Mouse (Mus musculus) G1E-ER4 (cell line): ENCODE measurements around the gene Vmn1r8. TPM values are rescaled to one million over a fixed set of nuclear protein-coding genes. Genes with fewer than 3 reads are reported as not detected.
"Not testable (repeated sequence)": the region's sequence is repeated elsewhere in the genome, so short reads cannot be mapped to it uniquely, and the experiment has no call there.

ENCODE experiments used
- GATA1 ChIP-seq: IDR thresholded peaks from one replicate; pipeline ENCODE4 v1.8.0; 2012; ENCODE audit warnings: low read length, inconsistent platforms
- polyA plus RNA-seq: library from polyadenylated mRNA; stranded (reverse); fragments of >175 nt; gene quantifications from 2 replicates; pipeline ENCODE4 v1.2.3, GENCODE M21; 2012

Vmn1r8 gene
- not detected in 2 replicates for polyA plus RNA-seq

DNA sequence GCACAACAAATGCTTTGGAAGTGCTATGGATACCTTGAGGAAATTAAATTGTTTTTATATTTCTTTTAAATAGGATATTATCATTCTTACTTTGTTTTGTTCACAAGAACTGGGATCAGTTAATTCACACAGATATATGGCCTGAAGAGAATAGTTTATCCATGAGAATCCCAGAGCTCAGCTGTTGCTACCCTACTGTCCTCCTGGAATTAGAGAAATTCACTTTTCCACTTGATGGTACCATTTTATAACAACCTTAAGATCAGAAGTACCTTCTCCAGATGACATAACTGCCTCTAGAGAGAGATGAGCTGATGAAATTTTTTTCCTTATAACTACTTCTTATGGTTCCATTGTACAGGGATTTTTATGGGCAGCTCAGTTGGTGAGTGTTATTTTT is at the start of gene Vmn1r8:
TSS of gene Vmn1r8 (plus strand) at position 301 of the 400 bp plus-strand sequence.
- TF ChIP-seq GATA1 = no peak

DNA sequence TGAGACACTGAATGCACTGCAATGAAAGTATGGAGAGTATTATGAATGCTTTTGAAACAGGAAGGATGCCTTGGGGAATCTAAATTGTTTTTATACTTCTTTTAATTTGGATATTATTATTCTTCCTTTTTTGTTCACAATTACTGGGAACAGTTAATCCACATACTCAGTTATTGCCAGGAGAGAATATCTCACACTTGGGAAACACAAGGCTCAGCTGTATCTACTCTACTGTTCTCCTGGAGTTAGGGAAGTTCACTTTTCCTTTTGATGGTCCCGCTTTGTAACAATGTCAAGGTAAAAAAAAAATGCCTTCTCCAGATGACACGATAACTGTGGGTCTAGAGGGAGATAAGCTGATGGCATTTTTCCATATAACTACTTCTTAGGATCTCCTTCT is 35.1 kb upstream of the Vmn1r8 start, which contains the start of gene Vmn1r6:
TSS of gene Vmn1r6 (plus strand) at position 301 of the 400 bp plus-strand sequence.
- no peak for TF ChIP-seq GATA1

GRCm38 (mm10) chr6:57025224-57025623 is 6.9 kb upstream of the Vmn1r8 start, which contains the start of gene Vmn1r7:
TSS of gene Vmn1r7 (minus strand) at chr6:57025324.
- not testable (repeated sequence) for TF ChIP-seq GATA1

GRCm38 (mm10) chr6:57034674-57035073 is 2.6 kb downstream of the Vmn1r8 start:
- no peak for TF ChIP-seq GATA1

- no peak for TF ChIP-seq GATA1
Observed at GRCm38 (mm10) chr6:57063730-57064129, 31.6 kb downstream of the Vmn1r8 start.

DNA sequence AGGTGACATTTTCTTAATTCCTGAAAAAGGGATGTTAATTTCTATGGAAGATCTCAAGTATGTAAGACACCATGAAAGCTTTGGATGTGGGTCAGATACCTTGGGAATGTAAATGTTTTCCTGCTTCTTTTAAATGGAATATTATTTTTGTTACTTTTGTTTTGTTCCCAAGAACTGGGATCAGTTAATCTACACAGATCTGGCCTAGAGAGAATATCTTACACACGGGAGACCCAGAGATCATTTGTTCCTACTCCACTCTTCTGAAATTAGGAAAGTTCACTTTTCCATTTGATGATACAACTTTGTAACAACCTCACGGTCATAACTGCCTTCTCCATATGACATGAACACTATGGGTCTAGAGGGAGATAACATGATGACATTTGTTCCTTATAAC is 34.4 kb downstream of the Vmn1r8 start, which contains the start of gene Vmn1r9:
TSS of gene Vmn1r9 (plus strand) at position 301 of the 400 bp plus-strand sequence.
- no peak for TF ChIP-seq GATA1

Other genes starting within 250 kb of the Vmn1r8 start
- gene Kbtbd2, start 234.5 kb upstream of the Vmn1r8 start, polyA plus RNA-seq = 3.2 and 5.7 TPM in 2 replicates
- not detected in 2 replicates for gene Fkbp9, start 200.2 kb upstream of the Vmn1r8 start, polyA plus RNA-seq
- gene Nt5c3, start 108.4 kb upstream of the Vmn1r8 start, polyA plus RNA-seq = 97.7 and 126 TPM in 2 replicates
- not detected in 2 replicates for gene Vmn1r4, start 108.3 kb upstream of the Vmn1r8 start, polyA plus RNA-seq
- gene Vmn1r5, start 62.0 kb upstream of the Vmn1r8 start, polyA plus RNA-seq = not detected in 2 replicates
- gene Vmn1r6, start 35.0 kb upstream of the Vmn1r8 start, polyA plus RNA-seq = not detected in 2 replicates
- not detected in 2 replicates for gene Vmn1r7, start 7.0 kb upstream of the Vmn1r8 start, polyA plus RNA-seq
- not detected in 2 replicates for gene Vmn1r9, start 34.5 kb downstream of the Vmn1r8 start, polyA plus RNA-seq
- gene Vmn1r10, start 77.2 kb downstream of the Vmn1r8 start, polyA plus RNA-seq = not detected in 2 replicates
- not detected in 2 replicates for gene Vmn1r11, start 101.2 kb downstream of the Vmn1r8 start, polyA plus RNA-seq
- not detected in 2 replicates for gene Vmn1r12, start 124.6 kb downstream of the Vmn1r8 start, polyA plus RNA-seq
- gene Vmn1r13, start 171.0 kb downstream of the Vmn1r8 start, polyA plus RNA-seq = not detected in 2 replicates
- gene Vmn1r14, start 199.4 kb downstream of the Vmn1r8 start, polyA plus RNA-seq = not detected in 2 replicates
- gene Vmn1r15, start 225.7 kb downstream of the Vmn1r8 start, polyA plus RNA-seq = not detected in 2 replicates